Mouse (Mus musculus) bone marrow macrophage, adult 2 months (primary cell): Measurements from ENCODE around the gene Slc16a3. TPM values are rescaled to one million over a fixed set of nuclear protein-coding genes. Genes with fewer than 3 reads are reported as not detected.

Experiments used
- H3K27ac ChIP-seq: 2 replicates; pipeline ENCODE4 v1.5.1; 2012; ENCODE audit warnings: low read depth, low read length; ENCODE audit not compliant: insufficient read depth
- H3K4me1 ChIP-seq: 2 replicates; pipeline ENCODE4 v1.6.1; 2012; ENCODE audit warnings: low read length; ENCODE audit not compliant: control insufficient read depth, insufficient read depth
- H3K4me3 ChIP-seq: 2 replicates; pipeline ENCODE4 v1.5.1; 2012; ENCODE audit warnings: mild to moderate bottlenecking, low read length, moderate library complexity; ENCODE audit not compliant: insufficient read depth
- CTCF ChIP-seq: IDR thresholded peaks from 2 replicates; pipeline ENCODE4 v1.5.1; 2012; ENCODE audit warnings: low read depth, mild to moderate bottlenecking, low read length, moderate library complexity
- POLR2A ChIP-seq: IDR thresholded peaks from 2 replicates; pipeline ENCODE4 v1.6.1; 2012; ENCODE audit warnings: mild to moderate bottlenecking, low read depth, low read length, borderline replicate concordance
- polyA plus RNA-seq: library from polyadenylated mRNA; stranded (reverse); fragments of >200 nt; gene quantifications from 2 replicates; pipeline ENCODE4 v1.2.4, GENCODE M21; 2012; ENCODE audit not compliant: missing spikeins, insufficient read depth, insufficient read length

The Slc16a3 gene
- polyA plus RNA-seq, 1 experiment: 45.2 TPM

DNA sequence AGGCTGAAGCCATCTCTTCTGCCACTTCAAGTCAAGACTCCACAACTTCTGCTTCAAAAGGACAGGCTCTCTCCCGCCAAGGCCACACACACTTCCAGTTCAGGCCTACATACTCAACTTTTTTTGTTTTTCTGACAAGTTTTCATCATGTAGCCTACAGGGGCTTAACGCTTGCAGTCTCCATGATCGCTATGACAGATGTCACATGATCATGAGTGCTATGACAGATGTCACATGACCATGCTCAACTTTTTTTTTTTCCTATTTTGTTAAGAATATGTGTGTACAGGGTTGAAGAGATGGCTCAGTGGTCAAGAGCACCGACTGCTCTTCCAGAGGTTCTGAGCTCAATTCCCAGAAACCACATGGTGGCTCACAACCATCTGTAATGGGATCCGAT, 30.5 kb upstream of the Slc16a3 start:
- H3K27ac ChIP-seq: no peak overlapping the region
- peaks cover 16% of the 10 kb centered on the region for H3K4me1 ChIP-seq
- no peak for TF ChIP-seq POLR2A
- no peak for TF ChIP-seq CTCF
- no peak overlapping the region for H3K4me3 ChIP-seq

DNA sequence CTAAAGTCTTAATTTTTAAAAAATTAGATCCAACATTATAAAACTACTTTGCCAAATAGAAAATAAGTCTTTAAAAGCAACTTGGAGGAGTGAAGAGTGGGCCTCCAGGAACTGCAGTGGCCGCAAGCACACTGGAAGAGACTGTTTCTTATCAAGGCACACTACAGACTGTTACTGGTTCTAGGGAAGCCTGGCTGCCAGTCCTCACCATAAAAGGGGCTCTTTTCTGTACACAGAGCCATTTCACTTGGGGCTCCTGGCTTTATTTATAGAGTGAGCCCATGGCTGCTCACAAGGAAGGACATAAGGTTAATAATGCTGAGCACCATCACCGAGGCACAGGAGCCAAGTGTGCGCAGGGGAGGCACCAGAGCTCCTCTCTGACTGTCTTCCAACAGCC, 25.8 kb upstream of the Slc16a3 start:
- Histone ChIP-seq H3K27ac (no peak overlapping the region), H3K4me3 (no peak overlapping the region), H3K4me1 (peaks cover 12% of the 10 kb centered on the region)
- TF ChIP-seq POLR2A: no peak
- TF ChIP-seq CTCF: no peak

DNA sequence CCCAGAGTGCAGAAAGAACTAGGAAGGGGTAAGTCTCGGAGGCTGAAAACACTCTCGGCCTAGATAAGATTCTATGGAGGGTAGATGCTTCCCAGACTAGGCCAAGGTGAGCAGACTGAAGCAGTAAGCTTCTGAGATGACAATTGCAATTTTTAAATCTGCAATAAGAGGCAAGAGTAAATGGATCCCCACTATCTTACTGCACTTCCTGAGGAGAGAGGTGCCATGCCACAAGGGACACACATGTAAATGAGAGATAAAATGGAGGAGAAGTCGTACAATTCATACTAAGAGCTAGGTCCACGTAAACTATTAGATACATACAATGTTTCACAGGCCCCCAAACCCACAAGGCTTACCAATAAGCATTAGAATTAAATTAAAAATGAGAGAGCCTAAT, 19.8 kb upstream of the Slc16a3 start:
- H3K4me3 ChIP-seq: no peak overlapping the region
- peaks cover 20% of the 10 kb centered on the region for H3K4me1 ChIP-seq
- no peak overlapping the region for H3K27ac ChIP-seq
- TF ChIP-seq CTCF (no peak), POLR2A (no peak)

DNA sequence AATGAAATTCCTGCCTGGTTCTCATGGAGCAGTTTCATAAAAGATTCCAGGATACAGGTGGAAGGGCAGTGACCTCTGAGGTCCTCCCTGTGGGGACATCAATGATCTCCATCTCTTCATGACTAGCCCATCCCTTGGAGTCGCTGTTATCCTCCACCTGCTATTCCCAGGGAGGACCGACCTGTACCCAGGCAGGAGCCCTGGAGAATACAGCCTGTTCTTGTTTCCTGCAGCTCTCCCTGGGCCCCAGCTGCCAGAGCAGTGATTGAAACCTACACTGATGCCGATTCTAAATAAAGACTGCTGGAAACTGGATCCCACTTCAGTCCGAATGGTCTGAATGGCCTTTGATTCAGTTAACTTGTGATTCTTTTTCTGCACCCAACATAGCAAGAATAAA, 16.8 kb upstream of the Slc16a3 start:
- TF ChIP-seq CTCF (no peak), POLR2A (no peak)
- Histone ChIP-seq H3K27ac (no peak overlapping the region), H3K4me3 (no peak overlapping the region), H3K4me1 (peaks cover 9% of the 10 kb centered on the region; the same call in 1 of the 2 replicates)

DNA sequence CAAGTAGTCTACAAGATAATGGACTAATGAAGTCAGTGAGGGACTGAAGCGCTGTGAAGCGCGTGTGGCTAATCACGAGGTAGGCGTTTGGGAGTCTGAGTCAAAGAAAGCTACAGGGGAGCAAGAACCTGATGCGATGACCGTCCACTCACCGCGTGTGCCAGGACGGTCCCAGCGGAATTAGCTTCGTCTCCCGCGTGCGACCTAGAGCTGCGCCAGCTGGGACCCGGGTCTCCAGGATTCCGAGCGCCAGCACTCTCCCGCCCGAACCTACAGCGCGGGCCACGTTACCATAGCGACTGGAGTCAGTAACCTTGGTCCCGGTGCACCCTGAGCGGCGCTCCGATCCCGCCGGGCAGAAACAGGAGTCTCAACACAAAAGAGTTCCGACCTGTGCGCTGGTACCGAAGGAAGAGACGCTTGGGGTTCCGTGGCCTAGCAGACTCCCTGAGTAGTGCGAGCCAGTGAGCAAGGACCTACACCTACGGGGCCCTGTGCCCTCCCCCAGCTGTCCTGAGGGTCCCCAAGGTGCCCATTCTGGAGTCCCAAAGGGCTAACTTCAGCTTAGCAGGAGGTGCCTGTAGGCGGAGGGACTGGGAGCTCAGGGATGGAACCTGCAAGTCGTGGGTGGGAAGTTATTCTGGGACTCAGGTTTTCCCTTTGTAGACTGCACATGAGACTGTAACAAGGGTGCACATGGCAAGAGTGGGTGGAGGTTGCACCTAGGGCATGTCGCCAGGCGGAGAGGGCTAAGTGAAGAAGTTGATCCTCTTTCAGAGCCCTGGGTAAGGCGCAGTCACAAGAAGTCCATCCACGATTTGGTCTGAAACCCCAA, 15.5 kb upstream of the Slc16a3 start, which contains the start of gene Ccdc57:
TSS of gene Ccdc57 (minus strand) at position 309 of the 835 bp plus-strand sequence.
- TF ChIP-seq POLR2A (no peak), CTCF (no peak)
- Histone ChIP-seq H3K4me1 (peaks cover 9% of the 10 kb centered on the region), H3K4me3 (peak within 1 kb of the TSS; percentile 75), H3K27ac (peak within 1 kb of the TSS; percentile 5; the same call in 1 of the 2 replicates)

DNA sequence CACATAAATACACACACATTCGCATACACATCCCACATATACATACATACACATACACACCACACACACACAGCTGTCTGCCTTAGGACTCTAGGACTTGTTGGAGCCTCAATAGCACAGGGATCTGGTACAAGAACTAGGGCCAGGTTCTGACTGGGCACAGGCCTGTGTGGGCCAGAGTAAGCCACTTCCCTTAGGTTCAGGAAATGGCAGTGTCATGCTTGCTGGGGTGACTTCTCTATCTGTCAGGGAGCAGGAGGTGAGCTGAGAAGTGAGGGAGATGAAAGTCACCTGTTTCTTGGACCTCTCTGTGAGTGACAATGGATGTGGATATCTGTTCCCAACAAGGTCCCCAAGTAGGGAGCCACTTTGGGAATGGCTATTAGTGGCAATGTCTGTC, 10.3 kb upstream of the Slc16a3 start:
- no peak overlapping the region for H3K4me3 ChIP-seq
- H3K4me1 ChIP-seq: peaks cover 26% of the 10 kb centered on the region
- TF ChIP-seq CTCF (no peak), POLR2A (no peak)
- peak overlapping the region; percentile 54 for H3K27ac ChIP-seq

DNA sequence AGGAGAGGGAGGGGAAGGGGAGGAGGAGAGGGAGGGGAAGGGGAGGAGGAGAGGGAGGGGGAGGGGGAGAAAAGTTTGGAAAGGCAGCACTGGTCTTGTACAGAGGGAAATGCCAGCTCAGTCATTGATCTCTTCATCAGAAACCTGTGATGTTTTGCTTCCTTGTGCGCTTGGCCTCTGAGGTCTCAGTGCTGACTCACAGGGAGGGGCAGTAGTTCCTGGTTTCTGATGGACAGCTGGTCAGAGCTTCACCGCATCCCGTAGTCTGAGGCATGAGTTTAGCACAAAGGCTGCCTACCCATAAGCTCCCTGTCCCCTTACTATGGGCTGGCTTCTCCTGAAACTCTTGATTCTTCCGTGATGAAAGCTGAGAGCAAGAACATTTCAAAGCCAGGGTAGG, 9.5 kb upstream of the Slc16a3 start:
- peak overlapping the region; percentile 10 for H3K27ac ChIP-seq
- TF ChIP-seq POLR2A (no peak), CTCF (no peak)
- H3K4me1 ChIP-seq: peaks cover 24% of the 10 kb centered on the region
- H3K4me3 ChIP-seq: no peak overlapping the region

DNA sequence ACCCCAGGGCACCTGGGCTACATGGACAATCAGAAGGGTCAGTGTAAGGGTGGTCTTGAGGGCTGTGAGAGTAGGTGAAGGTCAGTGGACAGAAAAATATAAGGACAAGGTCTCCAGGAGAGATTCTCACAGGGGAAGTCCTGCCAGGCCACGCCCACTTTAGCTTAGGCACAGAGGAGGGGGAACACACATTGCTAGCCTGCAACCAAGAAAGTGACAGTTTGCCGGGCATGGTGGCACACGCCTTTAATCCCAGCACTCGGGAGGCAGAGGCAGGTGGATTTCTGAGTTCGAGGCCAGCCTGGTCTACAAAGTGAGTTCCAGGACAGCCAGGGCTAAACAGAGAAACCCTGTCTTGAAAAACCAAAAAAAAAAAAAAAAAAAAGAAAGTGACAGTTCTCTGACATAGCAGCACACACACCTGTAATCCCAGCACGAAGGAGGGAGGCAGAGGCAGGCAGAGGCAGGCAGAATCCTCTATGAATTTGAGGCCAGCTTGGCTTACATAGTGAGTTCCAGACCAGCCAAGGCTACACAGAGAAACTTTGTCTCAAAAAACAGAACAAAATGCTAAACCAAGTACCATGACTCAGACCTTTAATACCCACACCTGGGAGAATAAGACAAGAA, 8.5 kb upstream of the Slc16a3 start:
- H3K4me3 ChIP-seq: no peak overlapping the region
- 0 out of 2 replicates have a peak overlapping the region, but pooled peaks have one; percentile 10 for H3K27ac ChIP-seq
- TF ChIP-seq POLR2A: no peak
- no peak for TF ChIP-seq CTCF
- H3K4me1 ChIP-seq: peaks cover 24% of the 10 kb centered on the region

DNA sequence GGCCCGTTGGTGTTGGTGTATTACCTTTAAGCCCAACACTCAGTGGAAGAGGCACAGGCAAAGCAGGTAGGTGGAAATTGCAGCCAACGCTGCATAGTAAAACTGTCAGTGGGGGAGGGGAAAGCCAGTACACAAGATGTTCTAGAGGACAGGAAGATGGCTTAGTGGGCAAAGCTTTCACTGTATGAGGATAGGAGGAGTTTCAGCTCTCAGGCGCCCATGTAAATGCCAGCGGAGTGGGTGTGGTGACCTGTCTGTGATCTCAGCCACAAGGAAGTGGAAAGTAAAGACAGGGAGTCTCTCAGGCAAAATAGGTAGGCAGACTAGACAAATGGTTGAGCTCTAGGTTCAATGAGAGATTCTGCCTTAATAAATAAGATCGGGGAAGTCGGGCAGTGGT, 7.3 kb upstream of the Slc16a3 start:
- no peak overlapping the region for H3K27ac ChIP-seq

DNA sequence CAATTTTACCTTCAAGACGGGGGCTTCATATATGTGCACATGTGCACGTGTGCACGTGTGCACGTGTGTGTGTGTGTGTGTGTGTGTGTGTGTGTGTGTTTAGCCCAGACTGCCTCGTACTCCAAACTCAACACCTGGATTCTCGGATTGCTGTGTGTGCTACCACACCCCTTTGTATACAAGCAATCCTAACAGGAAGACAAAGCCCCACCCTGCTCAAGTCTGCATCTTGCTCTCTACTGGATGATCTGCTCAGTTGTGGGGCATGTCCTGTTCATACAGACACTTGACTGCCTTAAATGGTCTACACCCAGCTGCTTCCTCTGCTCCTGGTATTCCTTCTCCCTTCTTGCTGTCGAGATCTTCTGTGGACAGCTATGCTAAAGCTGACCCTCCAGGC, 3.0 kb upstream of the Slc16a3 start:
- no peak overlapping the region for H3K4me3 ChIP-seq
- no peak overlapping the region for H3K27ac ChIP-seq
- TF ChIP-seq POLR2A: no peak
- no peak for TF ChIP-seq CTCF
- peaks cover 15% of the 10 kb centered on the region for H3K4me1 ChIP-seq

More for the DNA sequence above, 7.3 kb upstream of the Slc16a3 start:
- no peak overlapping the region for H3K4me3 ChIP-seq
- TF ChIP-seq POLR2A (no peak), CTCF (no peak)
- H3K4me1 ChIP-seq: peaks cover 24% of the 10 kb centered on the region
